Mouse (Mus musculus) forebrain, embryonic 16.5 days (tissue): Measurements from ENCODE around the gene Ncor1. TPM values are rescaled to one million over a fixed set of nuclear protein-coding genes. Genes with fewer than 3 reads are reported as not detected.
"Not testable (repeated sequence)": the region's sequence is repeated elsewhere in the genome, so short reads cannot be mapped to it uniquely, and the experiment has no call there.

Source experiments
- ATAC-seq: fragments of 200-750 bp; cut with Nextera tagmentation; 2 replicates; pipeline ENCODE4 v1.8.0; 2017; ENCODE audit warnings: mild to moderate bottlenecking, moderate library complexity
- H3K27ac ChIP-seq: fragments of 300-500 bp; sonication (generic); 2 replicates; pipeline ENCODE4 v1.5.1; 2014; ENCODE audit warnings: low read length, control low read depth
- H3K27me3 ChIP-seq: fragments of 300-500 bp; sonication (generic); replicated peaks from 2 replicates; pipeline ENCODE4 v1.6.1; 2014; ENCODE audit warnings: low read length; ENCODE audit not compliant: control insufficient read depth, insufficient read depth
- H3K36me3 ChIP-seq: fragments of 300-500 bp; sonication (generic); 2 replicates; pipeline ENCODE4 v1.6.1; 2014; ENCODE audit not compliant: control insufficient read depth, insufficient read depth
- H3K4me1 ChIP-seq: fragments of 300-500 bp; sonication (generic); replicated peaks from 2 replicates; pipeline ENCODE4 v1.6.1; 2014; ENCODE audit warnings: low read length; ENCODE audit not compliant: control insufficient read depth, insufficient read depth
- H3K4me2 ChIP-seq: fragments of 300-500 bp; sonication (generic); 2 replicates; pipeline ENCODE4 v1.6.1; 2014; ENCODE audit warnings: mild to moderate bottlenecking, low read length, control low read depth
- H3K4me3 ChIP-seq: fragments of 300-500 bp; sonication (generic); replicated peaks from 2 replicates; pipeline ENCODE4 v1.5.1; 2014; ENCODE audit warnings: mild to moderate bottlenecking, low read length, control low read depth
- H3K9ac ChIP-seq: fragments of 300-500 bp; sonication (generic); replicated peaks from 2 replicates; pipeline ENCODE4 v1.6.1; 2014; ENCODE audit warnings: low read depth, low read length, control low read depth
- H3K9me3 ChIP-seq: fragments of 300-500 bp; sonication (generic); 2 replicates; pipeline ENCODE4 v1.6.1; 2016; ENCODE audit warnings: low read length; ENCODE audit not compliant: control insufficient read depth
- WGBS: fragments of 180-500 bp; shearing (Covaris S2); extraction: QIAGEN DNeasy Blood & Tissue Kit; methylation state at CpG from one replicate; pipeline ENCODE4 v1.1.7; 2014; 5-methylcytosine and 5-hydroxymethylcytosine counted together
- polyA plus RNA-seq: library from polyadenylated mRNA; unstranded; fragments of >200 nt; fragmentation: Nextera tagmentation; extraction: Ambion mirVana; gene quantifications from 2 replicates; pipeline ENCODE4 v1.2.1, GENCODE M21; 2015

Gene Ncor1
- polyA plus RNA-seq, 1 experiment from 2014 or later: 186 TPM

DNA sequence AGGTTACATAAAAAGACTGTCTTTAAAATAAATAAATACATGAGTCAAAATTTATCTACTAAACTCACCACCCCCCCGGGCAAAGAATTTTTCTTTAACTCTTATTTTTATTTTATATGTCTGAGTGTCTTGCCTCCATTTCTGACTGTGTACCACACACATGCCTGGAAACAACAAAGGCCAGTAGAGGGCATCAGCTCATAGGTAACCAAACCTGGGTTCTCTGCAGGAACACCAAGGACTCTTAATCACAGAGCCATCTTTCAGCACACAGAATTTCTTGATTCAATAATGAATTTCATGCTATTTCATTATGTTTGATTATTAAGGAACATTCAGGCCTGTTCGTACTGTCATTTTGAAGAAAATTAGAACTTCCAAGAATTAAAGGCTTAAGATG, 61.9 kb downstream of the Ncor1 start:
- no peaks in the 10 kb centered on the region for H3K4me1 ChIP-seq
- no peaks in the 10 kb centered on the region for H3K9me3 ChIP-seq
- 95% methylated on average over 2 of the region's 2 CpGs for WGBS
- H3K4me3 ChIP-seq: no peak overlapping the region
- H3K36me3 ChIP-seq: peaks cover 8% of the 10 kb centered on the region
- H3K27ac ChIP-seq: no peak overlapping the region
- H3K27me3 ChIP-seq: no peaks in the 10 kb centered on the region
- ATAC-seq: no peak
- no peak overlapping the region for H3K4me2 ChIP-seq
- no peak overlapping the region for H3K9ac ChIP-seq

DNA sequence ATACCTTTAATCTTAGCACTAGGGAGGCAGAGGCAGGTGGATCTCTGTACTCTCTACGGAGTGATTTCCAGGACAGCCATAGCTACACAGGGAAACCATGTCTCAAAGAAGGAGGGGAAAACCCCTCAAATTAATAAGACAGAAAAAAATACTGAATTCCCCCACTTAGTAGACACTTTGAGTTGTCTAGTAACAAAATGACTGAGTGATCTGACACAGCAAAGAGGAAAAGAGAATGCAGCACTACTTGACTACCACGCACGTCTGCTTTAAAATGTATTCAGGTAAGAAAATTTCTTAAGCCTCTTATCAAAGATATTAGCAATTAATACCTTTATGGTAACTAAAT, 70.0 kb downstream of the Ncor1 start:
- Histone ChIP-seq H3K27me3 (no peaks in the 10 kb centered on the region), H3K4me3 (no peak overlapping the region), H3K27ac (no peak overlapping the region), H3K4me1 (no peaks in the 10 kb centered on the region), H3K9me3 (no peaks in the 10 kb centered on the region), H3K4me2 (no peak overlapping the region), H3K9ac (no peak overlapping the region), H3K36me3 (peaks cover 20% of the 10 kb centered on the region)
- no peak for ATAC-seq
- 94% methylated on average over 3 of the region's 3 CpGs for WGBS

- H3K36me3 ChIP-seq: peaks cover 23% of the 10 kb centered on the region
- H3K4me2 ChIP-seq: no peak overlapping the region
- H3K9ac ChIP-seq: no peak overlapping the region
- 86% methylated on average over 10 of the region's 10 CpGs for WGBS
- no peak for ATAC-seq
- H3K27me3 ChIP-seq: no peaks in the 10 kb centered on the region
- no peaks in the 10 kb centered on the region for H3K4me1 ChIP-seq
- no peak overlapping the region for H3K27ac ChIP-seq
- no peak overlapping the region for H3K4me3 ChIP-seq
- no peaks in the 10 kb centered on the region for H3K9me3 ChIP-seq
These were observed 70.6 kb downstream of the Ncor1 start for GRCm38 (mm10) chr11:62387608-62388330.

DNA sequence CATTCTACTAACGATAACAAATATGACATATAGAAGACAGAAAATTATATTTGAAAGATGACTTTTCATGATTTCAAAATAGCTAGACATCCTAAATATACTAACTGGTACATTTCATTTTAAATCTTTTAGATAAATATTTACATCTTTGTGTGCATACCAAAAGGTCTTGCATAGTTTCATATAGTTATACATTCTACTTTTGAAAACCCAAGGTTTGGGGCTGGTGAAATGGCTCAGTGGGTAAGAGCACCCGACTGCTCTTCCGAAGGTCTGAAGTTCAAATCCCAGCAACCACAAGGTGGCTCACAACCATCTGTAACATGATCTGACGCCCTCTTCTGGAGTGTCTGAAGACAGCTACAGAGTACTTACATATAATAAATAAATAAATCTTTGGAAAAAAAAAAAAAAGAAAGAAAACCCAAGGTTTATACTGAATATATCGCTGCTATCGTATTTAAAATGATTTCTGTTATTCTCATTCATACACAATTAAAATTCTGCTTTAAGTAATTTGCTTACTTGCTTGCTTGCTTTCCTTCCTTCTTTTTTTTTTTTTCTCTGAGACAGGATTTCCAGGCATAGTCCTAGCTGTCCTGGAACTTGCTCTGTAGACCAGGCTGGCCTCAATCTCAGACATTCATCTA, 81.0 kb downstream of the Ncor1 start:
- 84% methylated on average over 6 of the region's 6 CpGs for WGBS
- peaks cover 29% of the 10 kb centered on the region for H3K36me3 ChIP-seq
- H3K27ac ChIP-seq, ATAC-seq, H3K4me1 ChIP-seq, H3K9ac ChIP-seq, H3K4me3 ChIP-seq, H3K27me3 ChIP-seq, H3K9me3 ChIP-seq, H3K4me2 ChIP-seq: not testable (repeated sequence)

GRCm38 (mm10) chr11:62371776-62372175, 86.6 kb downstream of the Ncor1 start:
- H3K36me3 ChIP-seq: peaks cover 22% of the 10 kb centered on the region
- no peaks in the 10 kb centered on the region for H3K27me3 ChIP-seq
- H3K9ac ChIP-seq: no peak overlapping the region
- H3K4me3 ChIP-seq: no peak overlapping the region
- H3K4me1 ChIP-seq: no peaks in the 10 kb centered on the region
- H3K27ac ChIP-seq: no peak overlapping the region
- ATAC-seq: no peak
- WGBS: 99% methylated on average over 2 of the region's 2 CpGs
- H3K4me2 ChIP-seq: no peak overlapping the region
- H3K9me3 ChIP-seq: no peaks in the 10 kb centered on the region

DNA sequence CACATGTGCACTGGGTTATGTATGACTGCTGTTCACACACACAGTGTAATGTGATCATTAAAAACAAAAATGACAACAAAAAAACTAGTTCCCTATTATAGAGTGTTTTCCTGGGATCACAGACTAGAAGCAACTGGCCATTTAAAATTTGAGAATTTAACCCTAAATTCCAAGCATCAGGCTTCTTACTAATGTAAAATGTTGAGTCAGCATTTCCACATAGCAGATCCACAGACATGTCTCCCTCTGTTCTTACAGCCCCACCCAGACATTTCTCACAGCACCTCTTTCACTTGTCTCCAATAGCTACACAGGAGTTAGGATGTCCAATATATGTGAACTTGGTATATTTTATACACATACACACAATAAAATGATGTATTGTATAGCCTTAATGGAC, 88.4 kb downstream of the Ncor1 start:
- Histone ChIP-seq H3K27me3 (no peaks in the 10 kb centered on the region), H3K4me3 (no peak overlapping the region), H3K9ac (no peak overlapping the region), H3K4me2 (no peak overlapping the region), H3K36me3 (peaks cover 22% of the 10 kb centered on the region), H3K9me3 (no peaks in the 10 kb centered on the region), H3K4me1 (no peaks in the 10 kb centered on the region), H3K27ac (no peak overlapping the region)
- ATAC-seq: no peak

DNA sequence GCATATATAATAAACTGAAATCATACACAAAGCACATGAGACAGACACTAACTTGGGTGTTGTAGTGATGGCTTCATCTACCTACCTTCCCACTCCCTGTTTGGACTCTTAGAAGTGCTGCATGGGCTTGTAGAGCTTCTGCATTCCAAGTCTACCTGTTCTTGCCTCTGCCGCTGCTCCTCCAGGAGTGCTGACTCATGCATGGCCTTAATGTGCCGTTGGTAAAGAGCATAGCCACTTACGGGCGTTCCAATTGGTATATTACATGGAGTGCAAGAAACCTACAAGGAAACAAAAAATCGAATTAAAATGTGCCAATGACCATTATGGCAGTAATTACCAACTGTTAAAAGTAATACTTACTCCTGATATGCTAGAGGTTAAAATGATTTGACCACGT, 91.5 kb downstream of the Ncor1 start:
- H3K9ac ChIP-seq: no peak overlapping the region
- H3K36me3 ChIP-seq: peaks cover 12% of the 10 kb centered on the region
- no peak overlapping the region for H3K4me3 ChIP-seq
- 85% methylated on average over 6 of the region's 6 CpGs for WGBS
- no peaks in the 10 kb centered on the region for H3K27me3 ChIP-seq
- no peak overlapping the region for H3K27ac ChIP-seq
- no peaks in the 10 kb centered on the region for H3K9me3 ChIP-seq
- no peak overlapping the region for H3K4me2 ChIP-seq
- no peaks in the 10 kb centered on the region for H3K4me1 ChIP-seq
- no peak for ATAC-seq

DNA sequence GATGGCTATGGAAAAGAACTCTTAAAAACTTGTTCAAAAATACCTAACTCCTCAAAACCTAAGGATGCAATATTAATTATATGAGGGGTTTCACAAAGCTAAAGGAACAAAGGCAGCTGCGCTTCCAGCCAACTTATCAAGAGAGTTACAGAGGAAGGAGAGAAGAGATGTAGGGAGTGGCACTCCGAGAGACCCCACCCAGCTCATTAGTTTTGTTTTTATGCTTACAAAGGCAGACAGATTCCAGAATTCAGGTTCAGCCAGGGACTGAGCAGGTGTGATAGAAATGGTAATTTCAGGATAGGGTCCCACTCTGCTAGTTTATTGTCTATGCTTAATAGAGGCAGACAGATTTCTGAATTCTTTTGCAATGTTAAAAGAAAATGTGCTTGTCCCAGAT, 103.1 kb downstream of the Ncor1 start:
- no peaks in the 10 kb centered on the region for H3K9me3 ChIP-seq
- H3K4me1 ChIP-seq: no peaks in the 10 kb centered on the region
- peaks cover 13% of the 10 kb centered on the region for H3K36me3 ChIP-seq
- no peak overlapping the region for H3K4me2 ChIP-seq
- no peak overlapping the region for H3K27ac ChIP-seq
- H3K27me3 ChIP-seq: no peaks in the 10 kb centered on the region
- no peak overlapping the region for H3K9ac ChIP-seq
- ATAC-seq: no peak
- no peak overlapping the region for H3K4me3 ChIP-seq
- WGBS: 93% methylated on average over 2 of the region's 2 CpGs

- H3K4me3 ChIP-seq: no peak overlapping the region
- ATAC-seq: no peak
- WGBS: 90% methylated on average over 4 of the region's 4 CpGs
- no peak overlapping the region for H3K9ac ChIP-seq
- peaks cover 29% of the 10 kb centered on the region for H3K36me3 ChIP-seq
- H3K9me3 ChIP-seq: no peaks in the 10 kb centered on the region
- no peaks in the 10 kb centered on the region for H3K4me1 ChIP-seq
- H3K27me3 ChIP-seq: no peaks in the 10 kb centered on the region
- H3K27ac ChIP-seq: no peak overlapping the region
- no peak overlapping the region for H3K4me2 ChIP-seq
These were observed 106.4 kb downstream of the Ncor1 start for GRCm38 (mm10) chr11:62351948-62352347.
